Mouse (Mus musculus) midbrain, embryonic 15.5 days (tissue): ENCODE data around the gene Tas2r144. TPM values are rescaled to one million over a fixed set of nuclear protein-coding genes. Genes with fewer than 3 reads are reported as not detected.

Source experiments
- ATAC-seq: fragments of 200-750 bp; cut with Nextera tagmentation; replicated peaks from 2 replicates; pipeline ENCODE4 v1.8.0; 2017; ENCODE audit warnings: moderate TSS enrichment
- H3K27ac ChIP-seq: fragments of 300-500 bp; sonication (generic); 2 replicates; pipeline ENCODE4 v1.5.1; 2015; ENCODE audit warnings: mild to moderate bottlenecking, inconsistent platforms
- H3K27me3 ChIP-seq: fragments of 300-500 bp; sonication (generic); replicated peaks from 2 replicates; pipeline ENCODE4 v1.6.1; 2015; ENCODE audit warnings: inconsistent platforms
- H3K36me3 ChIP-seq: fragments of 300-500 bp; sonication (generic); replicated peaks from 2 replicates; pipeline ENCODE4 v1.6.1; 2015; ENCODE audit warnings: inconsistent platforms
- H3K4me1 ChIP-seq: fragments of 300-500 bp; sonication (generic); 2 replicates; pipeline ENCODE4 v1.6.1; 2015; ENCODE audit warnings: inconsistent platforms
- H3K4me2 ChIP-seq: fragments of 300-500 bp; sonication (generic); 2 replicates; pipeline ENCODE4 v1.6.1; 2015; ENCODE audit warnings: inconsistent platforms, mild to moderate bottlenecking, moderate library complexity
- H3K4me3 ChIP-seq: fragments of 300-500 bp; sonication (generic); 2 replicates; pipeline ENCODE4 v1.5.1; 2015; ENCODE audit warnings: mild to moderate bottlenecking, inconsistent platforms
- H3K9ac ChIP-seq: fragments of 300-500 bp; sonication (generic); 2 replicates; pipeline ENCODE4 v1.6.1; 2015; ENCODE audit warnings: mild to moderate bottlenecking, inconsistent platforms
- H3K9me3 ChIP-seq: fragments of 300-500 bp; sonication (generic); 2 replicates; pipeline ENCODE4 v1.6.1; 2016; ENCODE audit warnings: inconsistent platforms
- WGBS: fragments of 180-500 bp; shearing (Covaris S2); methylation state at CpG from one replicate; pipeline ENCODE4 v1.1.7; 2015; ENCODE audit warnings: mixed read lengths; 5-methylcytosine and 5-hydroxymethylcytosine counted together
- polyA plus RNA-seq: library from polyadenylated mRNA; unstranded; fragments of >200 nt; fragmentation: Nextera tagmentation; extraction: Ambion mirVana; gene quantifications from 2 replicates; pipeline ENCODE4 v1.2.1, GENCODE M21; 2015

Gene Tas2r144
- polyA plus RNA-seq, result not detected in 2 replicates

- Histone ChIP-seq H3K4me1 (no peaks in the 10 kb centered on the region), H3K4me2 (no peak within 1 kb of the TSS), H3K9ac (no peak within 1 kb of the TSS), H3K4me3 (no peak within 1 kb of the TSS), H3K9me3 (no peaks in the 10 kb centered on the region), H3K27ac (no peak within 1 kb of the TSS), H3K36me3 (no peaks in the 10 kb centered on the region), H3K27me3 (no peaks in the 10 kb centered on the region)
- no peak for ATAC-seq
- WGBS, result 76% methylated on average over 2 of the region's 2 CpGs
Observed at GRCm38 (mm10) chr6:42215028-42215427, at the start of gene Tas2r144. Gene Tas2r144 (plus strand): TSS chr6:42215328.

DNA sequence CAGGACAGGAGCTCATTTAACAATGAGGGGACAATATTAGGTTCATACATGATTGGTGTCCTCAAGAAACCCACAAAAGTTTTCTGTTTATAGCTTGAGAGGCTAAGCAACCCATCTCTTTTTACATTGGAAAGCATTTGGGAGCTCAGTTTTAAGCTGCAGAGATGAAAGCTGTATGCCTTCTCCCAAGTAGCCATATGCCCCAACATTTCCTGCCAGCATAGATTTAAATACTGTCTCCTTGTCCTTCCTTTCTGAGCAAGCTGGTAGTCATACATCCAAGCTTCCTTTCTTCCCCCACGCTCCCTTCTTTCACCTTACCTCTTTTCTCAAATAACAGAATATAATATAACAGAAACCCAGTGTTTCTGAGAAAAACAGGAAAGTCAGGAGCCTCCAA lies 32.7 kb upstream of the Tas2r144 start:
- Histone ChIP-seq H3K4me2 (no peak overlapping the region), H3K9ac (no peak overlapping the region), H3K9me3 (no peaks in the 10 kb centered on the region), H3K27me3 (no peaks in the 10 kb centered on the region), H3K27ac (no peak overlapping the region), H3K4me1 (no peaks in the 10 kb centered on the region), H3K36me3 (no peaks in the 10 kb centered on the region), H3K4me3 (no peak overlapping the region)
- no peak for ATAC-seq
- 81% methylated on average over 1 of the region's 1 CpGs for WGBS

- no peaks in the 10 kb centered on the region for H3K27me3 ChIP-seq
- H3K9me3 ChIP-seq, result no peaks in the 10 kb centered on the region
- no peaks in the 10 kb centered on the region for H3K4me1 ChIP-seq
- H3K9ac ChIP-seq, result no peak overlapping the region
- no peak overlapping the region for H3K27ac ChIP-seq
- H3K4me3 ChIP-seq, result no peak overlapping the region
- no peaks in the 10 kb centered on the region for H3K36me3 ChIP-seq
- no peak overlapping the region for H3K4me2 ChIP-seq
- WGBS, result 50% methylated on average over 3 of the region's 3 CpGs
- no peak for ATAC-seq
Observed at GRCm38 (mm10) chr6:42186230-42186629, 28.9 kb upstream of the Tas2r144 start.

GRCm38 (mm10) chr6:42197710-42198109 lies 17.4 kb upstream of the Tas2r144 start:
- H3K4me1 ChIP-seq, result no peaks in the 10 kb centered on the region
- no peaks in the 10 kb centered on the region for H3K36me3 ChIP-seq
- ATAC-seq, result no peak
- H3K27ac ChIP-seq, result no peak overlapping the region
- no peaks in the 10 kb centered on the region for H3K27me3 ChIP-seq
- no peak overlapping the region for H3K4me3 ChIP-seq
- H3K9ac ChIP-seq, result no peak overlapping the region
- 44% methylated on average over 3 of the region's 3 CpGs for whole genome bisulfite sequencing
- no peak overlapping the region for H3K4me2 ChIP-seq
- no peaks in the 10 kb centered on the region for H3K9me3 ChIP-seq

DNA sequence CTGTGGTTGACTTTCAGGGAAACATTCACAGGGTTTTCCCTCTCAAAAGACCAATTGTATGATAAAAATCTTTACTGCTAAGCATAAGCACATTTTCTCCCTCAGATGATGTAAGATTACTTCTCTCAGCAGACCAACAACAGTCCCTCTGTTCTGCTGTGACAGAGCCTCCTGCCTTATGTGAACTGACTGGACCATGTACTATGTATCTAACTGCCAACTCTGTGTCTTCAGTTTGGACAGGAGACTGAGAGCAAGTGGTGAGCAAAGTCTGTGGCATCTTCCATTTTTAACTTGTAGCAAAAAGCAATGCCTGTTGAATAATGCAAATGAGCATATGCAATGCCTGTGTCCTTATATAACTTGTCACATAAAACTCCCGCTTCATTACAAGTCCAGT lies 15.6 kb upstream of the Tas2r144 start:
- WGBS, result 96% methylated on average over 1 of the region's 1 CpGs
- Histone ChIP-seq H3K9me3 (no peaks in the 10 kb centered on the region), H3K4me2 (no peak overlapping the region), H3K27ac (no peak overlapping the region), H3K4me3 (no peak overlapping the region), H3K36me3 (no peaks in the 10 kb centered on the region), H3K9ac (no peak overlapping the region), H3K27me3 (no peaks in the 10 kb centered on the region), H3K4me1 (no peaks in the 10 kb centered on the region)
- ATAC-seq, result no peak

DNA sequence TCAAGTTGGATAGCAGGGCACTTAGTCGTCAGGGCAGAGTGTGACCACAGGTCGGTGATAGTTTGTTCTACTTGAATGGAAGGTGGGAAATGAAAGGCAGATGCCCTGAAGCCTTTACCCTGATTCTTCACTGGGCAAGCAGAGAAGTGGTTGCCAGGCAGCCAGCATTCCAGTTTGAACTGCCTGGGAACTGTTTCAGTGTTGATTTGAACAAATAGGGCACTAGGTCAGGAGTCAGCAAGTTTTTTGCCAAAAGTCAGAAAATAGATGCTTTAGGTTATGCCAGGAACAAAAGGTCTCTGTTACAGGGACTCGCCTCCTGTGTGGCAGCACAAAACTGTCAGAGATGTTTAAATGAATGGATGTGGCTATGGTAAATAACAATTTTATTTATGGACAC lies 7.2 kb downstream of the Tas2r144 start:
- Histone ChIP-seq H3K36me3 (no peaks in the 10 kb centered on the region), H3K4me3 (no peak overlapping the region), H3K27me3 (no peaks in the 10 kb centered on the region), H3K4me1 (no peaks in the 10 kb centered on the region), H3K27ac (no peak overlapping the region), H3K4me2 (no peak overlapping the region), H3K9ac (no peak overlapping the region), H3K9me3 (no peaks in the 10 kb centered on the region)
- WGBS, result 65% methylated on average over 3 of the region's 3 CpGs
- ATAC-seq, result no peak

GRCm38 (mm10) chr6:42225046-42225445 lies 9.9 kb downstream of the Tas2r144 start:
- Histone ChIP-seq H3K4me2 (no peak overlapping the region), H3K27ac (no peak overlapping the region), H3K4me3 (no peak overlapping the region), H3K9me3 (no peaks in the 10 kb centered on the region), H3K9ac (no peak overlapping the region), H3K4me1 (no peaks in the 10 kb centered on the region), H3K36me3 (no peaks in the 10 kb centered on the region), H3K27me3 (no peaks in the 10 kb centered on the region)
- no peak for ATAC-seq
- WGBS, result 73% methylated on average over 4 of the region's 4 CpGs

DNA sequence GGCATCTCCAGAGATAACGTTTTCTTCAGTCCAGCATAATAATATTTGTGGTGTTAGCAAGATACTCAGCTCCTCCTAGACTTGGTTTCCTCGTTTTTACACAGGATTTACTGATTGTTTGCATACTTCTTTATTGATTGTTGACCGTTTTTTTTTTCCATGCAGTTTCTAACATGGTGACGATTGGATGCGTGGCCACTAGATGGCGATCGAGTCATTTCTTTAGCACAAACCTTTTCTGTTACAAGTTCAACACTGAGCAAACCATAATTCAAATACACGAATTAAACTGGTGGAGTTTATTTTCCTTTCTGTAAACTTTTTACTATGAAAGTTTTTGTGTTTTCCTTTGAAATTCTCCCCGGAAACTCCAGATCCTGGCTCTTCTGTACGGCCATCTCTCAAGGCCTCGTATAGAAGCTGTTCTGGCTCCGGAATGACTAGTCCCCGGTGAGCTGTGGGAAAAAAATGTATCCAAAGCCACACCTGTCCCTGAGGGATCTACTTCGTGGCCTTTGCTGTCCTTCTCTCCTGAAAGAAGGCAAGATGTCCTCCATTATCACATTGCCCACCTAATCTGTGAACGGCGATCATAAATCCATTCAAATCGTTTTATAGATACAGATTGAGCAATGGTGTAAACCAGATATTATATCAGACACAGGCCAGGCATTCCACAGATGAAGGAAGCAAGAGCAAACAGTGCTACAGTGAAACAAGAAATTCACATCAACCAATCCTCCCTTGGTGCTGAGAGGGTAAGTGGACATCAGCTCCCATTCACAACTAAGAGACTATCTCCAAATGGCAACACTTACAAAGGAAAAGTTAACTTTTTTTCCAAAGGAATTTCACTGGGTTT lies 12.3 kb downstream of the Tas2r144 start:
- WGBS, result 34% methylated on average over 17 of the region's 17 CpGs
- H3K9ac ChIP-seq, result no peak overlapping the region
- ATAC-seq, result 0 out of 2 replicates have a peak, but pooled peaks have one; percentile 73
- no peaks in the 10 kb centered on the region for H3K36me3 ChIP-seq
- no peak overlapping the region for H3K27ac ChIP-seq
- no peaks in the 10 kb centered on the region for H3K4me1 ChIP-seq
- no peaks in the 10 kb centered on the region for H3K9me3 ChIP-seq
- no peak overlapping the region for H3K4me3 ChIP-seq
- H3K27me3 ChIP-seq, result no peaks in the 10 kb centered on the region
- no peak overlapping the region for H3K4me2 ChIP-seq

- no peak for ATAC-seq
- 73% methylated on average over 4 of the region's 4 CpGs for WGBS
Observed at GRCm38 (mm10) chr6:42229610-42230009, 14.5 kb downstream of the Tas2r144 start.

DNA sequence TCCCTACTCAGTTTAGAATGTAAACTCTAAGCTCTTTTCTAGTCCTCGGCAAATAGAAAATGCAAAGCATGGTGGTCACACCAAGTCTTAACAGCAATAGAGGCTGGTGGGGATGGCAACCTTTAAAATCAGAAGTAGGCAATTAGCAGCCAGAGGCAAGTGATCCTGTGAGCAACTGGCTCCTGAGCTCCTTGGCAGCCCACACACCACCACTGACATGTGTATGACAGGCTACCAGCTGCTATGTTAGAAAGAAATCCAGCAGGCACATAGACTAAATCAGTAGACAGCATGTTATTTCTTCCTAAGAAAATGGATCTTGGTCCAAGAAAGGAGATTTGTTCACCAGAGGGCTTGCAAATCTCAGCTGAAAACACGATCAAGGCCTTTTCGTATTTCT lies 16.1 kb downstream of the Tas2r144 start:
- no peaks in the 10 kb centered on the region for H3K4me1 ChIP-seq
- no peaks in the 10 kb centered on the region for H3K36me3 ChIP-seq
- no peak overlapping the region for H3K4me3 ChIP-seq
- H3K27ac ChIP-seq, result no peak overlapping the region
- no peaks in the 10 kb centered on the region for H3K9me3 ChIP-seq
- H3K27me3 ChIP-seq, result no peaks in the 10 kb centered on the region
- 86% methylated on average over 3 of the region's 3 CpGs for WGBS
- H3K9ac ChIP-seq, result no peak overlapping the region
- ATAC-seq, result no peak
- H3K4me2 ChIP-seq, result no peak overlapping the region

More at GRCm38 (mm10) chr6:42229610-42230009, 14.5 kb downstream of the Tas2r144 start:
- Histone ChIP-seq H3K27me3 (no peaks in the 10 kb centered on the region), H3K27ac (no peak overlapping the region), H3K4me1 (no peaks in the 10 kb centered on the region), H3K9ac (no peak overlapping the region), H3K36me3 (no peaks in the 10 kb centered on the region), H3K9me3 (no peaks in the 10 kb centered on the region), H3K4me2 (no peak overlapping the region), H3K4me3 (no peak overlapping the region)

GRCm38 (mm10) chr6:42237276-42237805 lies 22.2 kb downstream of the Tas2r144 start:
- Histone ChIP-seq H3K4me2 (no peak overlapping the region), H3K27ac (no peak overlapping the region), H3K4me1 (no peaks in the 10 kb centered on the region), H3K9me3 (no peaks in the 10 kb centered on the region), H3K27me3 (no peaks in the 10 kb centered on the region), H3K4me3 (no peak overlapping the region), H3K36me3 (no peaks in the 10 kb centered on the region), H3K9ac (no peak overlapping the region)
- ATAC-seq, result no peak
- WGBS, result 72% methylated on average over 6 of the region's 6 CpGs

DNA sequence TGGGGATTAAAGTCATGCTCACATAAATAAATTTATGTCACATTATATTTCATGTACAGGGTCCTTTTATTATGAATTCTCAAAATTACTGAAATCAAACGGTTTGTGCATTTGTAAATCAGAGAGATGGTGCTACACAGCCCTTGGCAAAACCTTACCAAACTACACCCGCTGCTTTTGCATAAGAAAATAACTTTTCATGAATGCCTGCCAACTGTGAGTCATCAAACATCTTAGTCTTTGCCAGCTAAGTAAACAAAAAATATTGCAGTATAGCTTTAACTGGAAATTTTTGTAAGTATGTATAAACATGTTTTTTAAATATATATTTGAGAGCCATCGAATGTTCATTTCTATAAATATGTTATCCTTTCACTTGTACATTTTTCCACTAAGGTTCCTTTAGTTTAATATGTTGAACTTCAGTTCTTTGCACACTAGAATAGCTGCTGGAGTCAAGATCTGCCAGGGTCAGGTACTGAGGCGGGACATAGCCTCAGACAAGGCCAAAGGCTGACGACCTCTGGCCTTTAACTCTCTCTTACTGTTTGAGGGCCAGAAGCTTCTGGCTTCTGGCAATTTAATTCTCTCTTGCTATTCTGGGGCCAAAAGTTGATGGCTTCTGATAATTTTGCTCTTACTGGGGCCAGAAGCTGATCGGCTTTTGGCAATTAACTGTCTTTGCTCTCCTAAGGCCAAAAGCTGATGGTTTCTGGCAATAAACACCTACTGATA lies 26.4 kb downstream of the Tas2r144 start:
- Histone ChIP-seq H3K9ac (no peak overlapping the region), H3K27ac (no peak overlapping the region), H3K9me3 (no peaks in the 10 kb centered on the region), H3K27me3 (0 out of 2 replicates have a peak, but pooled peaks cover 2% of the 10 kb centered on the region), H3K36me3 (no peaks in the 10 kb centered on the region), H3K4me2 (no peak overlapping the region), H3K4me3 (no peak overlapping the region), H3K4me1 (peaks cover 6% of the 10 kb centered on the region)
- WGBS, result 83% methylated on average over 6 of the region's 6 CpGs
- no peak for ATAC-seq
